Mouse (Mus musculus) bone marrow macrophage, adult 2 months (primary cell): ENCODE measurements at regions not wholly inside any gene's neighbourhood (a gene's known extent, or its start where the extent isn't known, plus 50 kb on each side); places are given as distances from the start of the nearest gene placed in this dataset.
A peak's percentile ranks its signal among the peaks of the same experiment; 100 is the strongest.

Source experiments
- H3K27ac ChIP-seq: 2 replicates; pipeline ENCODE4 v1.5.1; 2012; ENCODE audit warnings: low read depth, low read length; ENCODE audit not compliant: insufficient read depth
- H3K4me1 ChIP-seq: 2 replicates; pipeline ENCODE4 v1.6.1; 2012; ENCODE audit warnings: low read length; ENCODE audit not compliant: control insufficient read depth, insufficient read depth
- H3K4me3 ChIP-seq: 2 replicates; pipeline ENCODE4 v1.5.1; 2012; ENCODE audit warnings: mild to moderate bottlenecking, low read length, moderate library complexity; ENCODE audit not compliant: insufficient read depth
- CTCF ChIP-seq: IDR thresholded peaks from 2 replicates; pipeline ENCODE4 v1.5.1; 2012; ENCODE audit warnings: low read depth, mild to moderate bottlenecking, low read length, moderate library complexity
- POLR2A ChIP-seq: IDR thresholded peaks from 2 replicates; pipeline ENCODE4 v1.6.1; 2012; ENCODE audit warnings: mild to moderate bottlenecking, low read depth, low read length, borderline replicate concordance

- Histone ChIP-seq H3K4me3 (no peak overlapping the region), H3K27ac (no peak overlapping the region), H3K4me1 (no peaks in the 10 kb centered on the region)
- TF ChIP-seq POLR2A (no peak), CTCF (no peak)
Measured at GRCm38 (mm10) chr1:105900158-105900557, 90.0 kb upstream of the Zcchc2 start.

DNA sequence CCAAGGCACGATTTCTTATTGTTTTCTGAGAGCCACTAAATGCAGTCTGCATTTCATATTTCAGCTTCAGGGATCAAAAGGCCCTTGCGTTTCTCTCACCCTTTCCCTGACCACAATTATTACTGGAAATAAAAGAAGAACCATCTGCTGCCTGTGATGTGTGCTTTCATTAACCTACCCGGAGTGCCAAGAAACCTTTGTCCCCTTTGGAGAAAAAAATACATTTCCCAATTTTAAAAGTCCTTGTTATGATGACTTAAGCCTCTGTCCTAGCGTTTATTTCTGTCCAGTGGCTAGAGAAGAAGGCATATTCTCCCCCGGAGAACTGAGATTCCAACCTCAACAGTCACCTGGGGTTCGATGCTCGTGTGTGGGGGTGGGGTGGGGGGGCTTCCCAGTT lies 89.3 kb upstream of the Zcchc2 start:
- H3K27ac ChIP-seq, result no peak overlapping the region

GRCm38 (mm10) chr1:105903286-105904115 lies 86.7 kb upstream of the Zcchc2 start:
- TF ChIP-seq CTCF, result no peak

More for the DNA sequence above, 89.3 kb upstream of the Zcchc2 start:
- TF ChIP-seq POLR2A (no peak), CTCF (no peak)
- H3K4me3 ChIP-seq, result no peak overlapping the region
- H3K4me1 ChIP-seq, result no peaks in the 10 kb centered on the region

GRCm38 (mm10) chr1:105904737-105905136 lies 85.5 kb upstream of the Zcchc2 start:
- H3K4me1 ChIP-seq, result peaks cover 8% of the 10 kb centered on the region

More at GRCm38 (mm10) chr1:105903286-105904115, 86.7 kb upstream of the Zcchc2 start:
- Histone ChIP-seq H3K4me3 (no peak overlapping the region), H3K4me1 (peaks cover 8% of the 10 kb centered on the region), H3K27ac (no peak overlapping the region)

GRCm38 (mm10) chr1:105905785-105906426 lies 84.3 kb upstream of the Zcchc2 start:
- TF ChIP-seq CTCF, result no peak
- TF ChIP-seq POLR2A, result no peak
- peaks cover 8% of the 10 kb centered on the region for H3K4me1 ChIP-seq
- H3K4me3 ChIP-seq, result no peak overlapping the region
- H3K27ac ChIP-seq, result no peak overlapping the region

More at GRCm38 (mm10) chr1:105904737-105905136, 85.5 kb upstream of the Zcchc2 start:
- Histone ChIP-seq H3K27ac (no peak overlapping the region), H3K4me3 (no peak overlapping the region)
- TF ChIP-seq POLR2A (no peak), CTCF (peak; percentile 40; the same call in 1 of the 2 replicates)

GRCm38 (mm10) chr1:105906427-105906798 lies 83.8 kb upstream of the Zcchc2 start:
- TF ChIP-seq POLR2A, result no peak
- no peak for TF ChIP-seq CTCF
- Histone ChIP-seq H3K4me3 (no peak overlapping the region), H3K27ac (no peak overlapping the region), H3K4me1 (peaks cover 8% of the 10 kb centered on the region)

GRCm38 (mm10) chr1:105908029-105908876 lies 82.0 kb upstream of the Zcchc2 start:
- Histone ChIP-seq H3K4me3 (no peak overlapping the region), H3K4me1 (peaks cover 8% of the 10 kb centered on the region), H3K27ac (no peak overlapping the region)
- TF ChIP-seq CTCF (no peak), POLR2A (no peak)

DNA sequence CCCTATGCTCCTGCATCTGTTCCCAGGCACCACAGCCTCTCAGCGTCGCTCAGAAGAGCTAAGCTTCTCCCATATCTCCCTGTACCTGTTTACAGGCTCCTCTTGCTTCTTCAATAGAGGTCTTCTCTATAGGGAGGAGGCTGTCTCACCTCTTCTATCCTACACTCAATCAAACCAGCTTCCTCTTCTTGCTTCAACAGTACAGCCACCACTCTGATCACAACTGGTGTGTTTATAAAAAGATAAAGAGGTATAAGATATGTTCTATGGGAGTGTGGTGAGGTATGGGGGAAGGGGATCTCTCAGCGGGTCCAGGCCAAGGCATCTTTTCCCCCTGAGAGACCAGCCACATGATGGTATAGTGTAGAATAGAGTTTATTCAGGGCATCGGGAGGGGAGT lies 81.1 kb upstream of the Zcchc2 start:
- no peak overlapping the region for H3K27ac ChIP-seq
- TF ChIP-seq POLR2A (no peak), CTCF (no peak)
- H3K4me3 ChIP-seq, result no peak overlapping the region
- peaks cover 8% of the 10 kb centered on the region for H3K4me1 ChIP-seq

- Histone ChIP-seq H3K4me3 (no peak overlapping the region), H3K27ac (no peak overlapping the region), H3K4me1 (peaks cover 3% of the 10 kb centered on the region)
- TF ChIP-seq POLR2A (no peak), CTCF (no peak)
Measured at GRCm38 (mm10) chr1:105911714-105912113, 78.5 kb upstream of the Zcchc2 start.

- no peak overlapping the region for H3K27ac ChIP-seq
- TF ChIP-seq POLR2A, result no peak
- no peak overlapping the region for H3K4me3 ChIP-seq
- H3K4me1 ChIP-seq, result peaks cover 32% of the 10 kb centered on the region
Measured at GRCm38 (mm10) chr1:105921842-105922241, 68.4 kb upstream of the Zcchc2 start.
